ENCODE assay signal across 15 mouse cellular contexts in the genomic region with DNA sequence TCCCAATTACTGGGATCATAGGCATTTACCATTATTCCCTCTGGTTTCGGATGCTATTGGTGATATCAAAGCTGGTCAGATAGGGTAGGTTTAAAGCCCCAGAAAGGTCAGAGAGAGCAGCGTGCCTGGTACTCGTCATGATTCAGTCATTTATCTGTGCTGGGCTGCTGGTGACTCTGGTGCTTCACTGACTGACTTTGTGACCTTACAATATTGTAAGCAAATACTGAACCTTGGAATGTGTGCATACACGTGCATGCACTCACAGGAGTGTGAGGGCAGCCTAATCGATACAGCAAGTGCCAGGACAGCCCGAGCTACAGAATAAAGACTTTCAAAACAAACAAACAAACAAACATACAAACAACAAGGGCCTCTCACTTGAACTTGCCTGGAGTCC. TPM values are rescaled to one million over a fixed set of nuclear protein-coding genes. Genes with fewer than 3 reads are reported as not detected.
A peak's percentile ranks its signal among the peaks of the same experiment; 100 is the strongest.
DNase-seq lines count a peak whose midpoint lies in the region; ATAC-seq and TF ChIP-seq lines count a peak whose summit lies in the region.
"Had no signal": no experiment of that assay in that cellular context is flagged by ENCODE, and none has a peak within 500 bp of the region (broad histone marks: within the 10 kb centered on the region; RNA-seq: fewer than 3 reads in every experiment).

No protein-coding gene starts in this region.

- 51% methylated on average over 6 of the region's 6 CpGs for WGBS in heart, embryonic 13.5 days
- 82% methylated on average over 6 of the region's 6 CpGs for WGBS in embryonic facial prominence, embryonic 15.5 days
- WGBS in liver, embryonic 15.5 days (ENCODE audit: insufficient replicate concordance), result 26% methylated on average over 6 of the region's 6 CpGs

- DNase-seq in heart, postnatal 4 days, result no peak
- no peak for DNase-seq in left cerebral cortex, adult 2 months (ENCODE audit: extremely low spot score in 1 of 2, low spot score in 2 of 2)
- DNase-seq: adrenal gland, postnatal 14 days; embryo, embryonic 11 days; gastrocnemius, postnatal 36 days; kidney, adult 8-10 months; layer of hippocampus, adult 9-11 months had no signal

- H3K36me3 ChIP-seq in heart, embryonic 13.5 days, result peaks cover 19% of the 10 kb centered on the region
- H3K36me3 ChIP-seq in megakaryocyte, embryonic 14.5 days (replicated peaks; ENCODE audit: low read length), result peaks cover 33% of the 10 kb centered on the region
- peaks cover 12% of the 10 kb centered on the region for H3K36me3 ChIP-seq in embryonic facial prominence, embryonic 15.5 days
- H3K36me3 ChIP-seq in liver, embryonic 15.5 days (replicated peaks), result peaks cover 57% of the 10 kb centered on the region

- peak overlapping the region; percentile 90 for H3K27ac ChIP-seq in heart, embryonic 13.5 days (replicated peaks)
- H3K27ac ChIP-seq in embryonic facial prominence, embryonic 15.5 days (replicated peaks), result 0 out of 2 replicates have a peak overlapping the region, but pooled peaks have one; percentile 92
- H3K27ac ChIP-seq in liver, embryonic 15.5 days (replicated peaks), result peak overlapping the region; percentile 91
- H3K27ac ChIP-seq in left cerebral cortex, adult 2 months, result no peak overlapping the region

- 0 out of 2 replicates have a peak overlapping the region, but pooled peaks have one; percentile 97 for H3K4me3 ChIP-seq in heart, embryonic 13.5 days
- peak overlapping the region; percentile 57 for H3K4me3 ChIP-seq in megakaryocyte, embryonic 14.5 days (replicated peaks)
- H3K4me3 ChIP-seq in embryonic facial prominence, embryonic 15.5 days (replicated peaks), result no peak overlapping the region
- peak overlapping the region; percentile 87 for H3K4me3 ChIP-seq in liver, embryonic 15.5 days (replicated peaks)
- H3K4me3 ChIP-seq in left cerebral cortex, adult 2 months, result no peak overlapping the region

- TF ChIP-seq CTCF in left cerebral cortex, adult 2 months (IDR thresholded peaks at IDR 0.05), result no peak

- no peaks in the 10 kb centered on the region for H3K9me3 ChIP-seq in heart, embryonic 13.5 days
- H3K9me3 ChIP-seq in megakaryocyte, embryonic 14.5 days, result no peaks in the 10 kb centered on the region
- H3K9me3 ChIP-seq in embryonic facial prominence, embryonic 15.5 days (replicated peaks), result no peaks in the 10 kb centered on the region
- no peaks in the 10 kb centered on the region for H3K9me3 ChIP-seq in liver, embryonic 15.5 days (replicated peaks)
- H3K9me3 ChIP-seq: limb, embryonic 12.5 days had no signal

- intact Hi-C loops in left cerebral cortex, adult 2 months (cut with DNase I), result loop anchor here (2.0 kb wide), 1 partner anchor 73 kb away; a partner anchor contains a TSS

- no peak for ATAC-seq in heart, embryonic 13.5 days (ENCODE audit: extremely low read depth, insufficient number of reproducible peaks, low FRiP score, low TSS enrichment)
- ATAC-seq in megakaryocyte, adult 5-6 weeks (ENCODE audit: poor library complexity, severe bottlenecking), result no peak
- no peak for ATAC-seq in embryonic facial prominence, embryonic 15.5 days (ENCODE audit: insufficient number of reproducible peaks, low FRiP score, low TSS enrichment, low read depth)
- ATAC-seq in liver, embryonic 15.5 days (ENCODE audit: insufficient read depth), result no peak
- no peak for ATAC-seq in granulocyte monocyte progenitor cell, adult 5-6 weeks (replicated peaks; ENCODE audit: poor library complexity, severe bottlenecking)
- ATAC-seq: Patski had no signal

- peaks cover 34% of the 10 kb centered on the region for H3K4me1 ChIP-seq in heart, embryonic 13.5 days
- peaks cover 73% of the 10 kb centered on the region for H3K4me1 ChIP-seq in megakaryocyte, embryonic 14.5 days
- H3K4me1 ChIP-seq in embryonic facial prominence, embryonic 15.5 days, result peaks cover 13% of the 10 kb centered on the region
- peaks cover 80% of the 10 kb centered on the region for H3K4me1 ChIP-seq in liver, embryonic 15.5 days (replicated peaks)

- peak overlapping the region; percentile 94; the same call in 1 of the 2 replicates for H3K9ac ChIP-seq in heart, embryonic 13.5 days
- no peak overlapping the region for H3K9ac ChIP-seq in embryonic facial prominence, embryonic 15.5 days
- H3K9ac ChIP-seq in liver, embryonic 15.5 days, result peak overlapping the region; percentile 59

- H3K27me3 ChIP-seq in heart, embryonic 13.5 days (replicated peaks), result no peaks in the 10 kb centered on the region; the same call in 1 of the 2 replicates
- no peaks in the 10 kb centered on the region for H3K27me3 ChIP-seq in megakaryocyte, embryonic 14.5 days (replicated peaks)
- no peaks in the 10 kb centered on the region for H3K27me3 ChIP-seq in embryonic facial prominence, embryonic 15.5 days
- no peaks in the 10 kb centered on the region for H3K27me3 ChIP-seq in liver, embryonic 15.5 days
- H3K27me3 ChIP-seq: limb, embryonic 12.5 days; Patski had no signal

- H3K4me2 ChIP-seq in heart, embryonic 13.5 days, result peak overlapping the region; percentile 98
- H3K4me2 ChIP-seq in embryonic facial prominence, embryonic 15.5 days (replicated peaks), result no peak overlapping the region
- peak overlapping the region; percentile 88 for H3K4me2 ChIP-seq in liver, embryonic 15.5 days

RNA-seq across cellular contexts. Expression of a gene that starts 1.7 kb away (rescaled TPM):
- polyA plus RNA-seq in heart, embryonic 13.5 days (2015; fragmentation: Nextera tagmentation; extraction: Ambion mirVana), result 104 and 115 TPM in 2 replicates
- total RNA-seq in heart, postnatal 4 days (2021), result 10 to 100 TPM; 47.9 to 49.9 TPM
- polyA plus RNA-seq in megakaryocyte, embryonic 14.5 days (2012; ENCODE audit: insufficient read depth, low replicate concordance), result 5.6 and 15.5 TPM in 2 replicates
- 200 and 205 TPM in 2 replicates for total RNA-seq in megakaryocyte, adult 5-6 weeks (2015)
- 58.9 and 59.0 TPM in 2 replicates for total RNA-seq in megakaryocyte, adult 5-6 weeks (2017)
- polyA plus RNA-seq in embryonic facial prominence, embryonic 15.5 days (2015; fragmentation: Nextera tagmentation; extraction: Ambion mirVana), result 158 and 165 TPM in 2 replicates
- polyA plus RNA-seq in liver, embryonic 15.5 days (2015; fragmentation: Nextera tagmentation; extraction: Ambion mirVana), result 177 and 195 TPM in 2 replicates
- total RNA-seq in left cerebral cortex, adult 2 months (2021), result 10 to 100 TPM; 66.3 to 82.3 TPM
- 130 and 136 TPM in 2 replicates for total RNA-seq in granulocyte monocyte progenitor cell, adult 5-6 weeks (2014; fragmentation: Nextera tagmentation)
- 58.6 and 81.1 TPM in 2 replicates for total RNA-seq in granulocyte monocyte progenitor cell, adult 5-6 weeks (2017)

RNA-seq across cellular contexts. Expression of a gene that starts 24.6 kb away (rescaled TPM):
- polyA plus RNA-seq in heart, embryonic 13.5 days (2015; fragmentation: Nextera tagmentation; extraction: Ambion mirVana), result 0.47 and 0.51 TPM in 2 replicates
- total RNA-seq in heart, postnatal 4 days (2021), result under 1 TPM in 1 of 2 experiments, not detected in 1; 0.07 TPM
- 12.9 and 13.9 TPM in 2 replicates for polyA plus RNA-seq in megakaryocyte, embryonic 14.5 days (2012; ENCODE audit: insufficient read depth, low replicate concordance)
- total RNA-seq in megakaryocyte, adult 5-6 weeks (2015), result 5.4 and 8.0 TPM in 2 replicates
- 6.1 and 8.6 TPM in 2 replicates for total RNA-seq in megakaryocyte, adult 5-6 weeks (2017)
- polyA plus RNA-seq in embryonic facial prominence, embryonic 15.5 days (2015; fragmentation: Nextera tagmentation; extraction: Ambion mirVana), result 4.0 and 5.9 TPM in 2 replicates
- 3.3 and 3.5 TPM in 2 replicates for polyA plus RNA-seq in liver, embryonic 15.5 days (2015; fragmentation: Nextera tagmentation; extraction: Ambion mirVana)
- 100 to 1,000 TPM; 190 to 202 TPM for total RNA-seq in left cerebral cortex, adult 2 months (2021)
- total RNA-seq in granulocyte monocyte progenitor cell, adult 5-6 weeks (2014; fragmentation: Nextera tagmentation), result 100 and 132 TPM in 2 replicates
- total RNA-seq in granulocyte monocyte progenitor cell, adult 5-6 weeks (2017), result 51.8 and 56.2 TPM in 2 replicates

RNA-seq across cellular contexts. Expression of a gene that starts 57.7 kb away (rescaled TPM):
- polyA plus RNA-seq in heart, embryonic 13.5 days (2015; fragmentation: Nextera tagmentation; extraction: Ambion mirVana), result 2.1 and 8.2 TPM in 2 replicates
- total RNA-seq in heart, postnatal 4 days (2021), result under 1 TPM; 0.14 to 0.33 TPM
- 30.8 and 297 TPM in 2 replicates for polyA plus RNA-seq in megakaryocyte, embryonic 14.5 days (2012; ENCODE audit: insufficient read depth, low replicate concordance)
- total RNA-seq in megakaryocyte, adult 5-6 weeks (2015), result 284 and 331 TPM in 2 replicates
- total RNA-seq in megakaryocyte, adult 5-6 weeks (2017), result 235 and 273 TPM in 2 replicates
- 0.85 and 1.1 TPM in 2 replicates for polyA plus RNA-seq in embryonic facial prominence, embryonic 15.5 days (2015; fragmentation: Nextera tagmentation; extraction: Ambion mirVana)
- 448 and 474 TPM in 2 replicates for polyA plus RNA-seq in liver, embryonic 15.5 days (2015; fragmentation: Nextera tagmentation; extraction: Ambion mirVana)
- total RNA-seq in left cerebral cortex, adult 2 months (2021), result not detected
- 13,307 and 13,753 TPM in 2 replicates for total RNA-seq in granulocyte monocyte progenitor cell, adult 5-6 weeks (2014; fragmentation: Nextera tagmentation)
- total RNA-seq in granulocyte monocyte progenitor cell, adult 5-6 weeks (2017), result 9,750 and 13,011 TPM in 2 replicates
- total RNA-seq: gastrocnemius, postnatal 36 days had no signal
- polyA plus RNA-seq: Patski had no signal

Comparison
In these comparisons a context has a peak if more than half of its experiments do, and no peak if none do; other contexts are left out.
1. H3K4me3 ChIP-seq: peak in heart, embryonic 13.5 days (single experiment), megakaryocyte, embryonic 14.5 days (single experiment) and liver, embryonic 15.5 days (single experiment); none in embryonic facial prominence, embryonic 15.5 days (single experiment) and left cerebral cortex, adult 2 months (single experiment).
2. RNA of a gene that starts 24.6 kb away (total RNA-seq): 190 to 202 TPM in left cerebral cortex, adult 2 months, 51.8 to 132 TPM in granulocyte monocyte progenitor cell, adult 5-6 weeks and 5.4 to 8.6 TPM in megakaryocyte, adult 5-6 weeks; 0.07 TPM in heart, postnatal 4 days; every median in the first group is over 4 times any median in the second.
3. RNA of a gene that starts 57.7 kb away (total RNA-seq): 9,750 to 13,753 TPM in granulocyte monocyte progenitor cell, adult 5-6 weeks and 235 to 331 TPM in megakaryocyte, adult 5-6 weeks; 0.14 to 0.33 TPM in heart, postnatal 4 days and not detected in left cerebral cortex, adult 2 months; every median in the first group is over 100 times any median in the second.